ENCODE assay signal across 1 mouse cellular context in genomic region chr4:126149798-126150197, GRCm38 (mm10).
TF ChIP-seq lines count a peak whose summit lies in the region.

No protein-coding gene starts in this region.

TF ChIP-seq in ES-E14, 5 proteins besides CTCF, POLR2A, EP300 and RAD21:
- TF ChIP-seq CHD2 (IDR thresholded peaks at IDR 0.05; ENCODE audit: low read depth, low read length): no peak
- TF ChIP-seq ZC3H11A (IDR thresholded peaks at IDR 0.05; ENCODE audit: borderline replicate concordance, low read depth, low read length): no peak
- TF ChIP-seq ZNF384 (IDR thresholded peaks at IDR 0.05; ENCODE audit: low read depth, low read length): no peak
- TF ChIP-seq HCFC1 (IDR thresholded peaks at IDR 0.05; ENCODE audit: borderline replicate concordance, insufficient read depth, low read length): no peak
- TF ChIP-seq MAFK (IDR thresholded peaks at IDR 0.05; ENCODE audit: insufficient read depth, low read depth, low read length): no peak
